Mouse (Mus musculus) hindbrain, embryonic 12.5 days (tissue): Measurements from ENCODE around the gene Uqcc1. TPM values are rescaled to one million over a fixed set of nuclear protein-coding genes. Genes with fewer than 3 reads are reported as not detected.
"Not testable (repeated sequence)": the region's sequence is repeated elsewhere in the genome, so short reads cannot be mapped to it uniquely, and the experiment has no call there.

ENCODE experiments used
- ATAC-seq: fragments of 200-750 bp; cut with Nextera tagmentation; 2 replicates; pipeline ENCODE4 v1.8.0; 2017; ENCODE audit warnings: moderate TSS enrichment; ENCODE audit not compliant: low FRiP score
- H3K27ac ChIP-seq: fragments of 300-500 bp; sonication (generic); 2 replicates; pipeline ENCODE4 v1.5.1; 2016; ENCODE audit warnings: mild to moderate bottlenecking
- H3K27me3 ChIP-seq: fragments of 300-500 bp; sonication (generic); 2 replicates; pipeline ENCODE4 v1.6.1; 2016; ENCODE audit warnings: mild to moderate bottlenecking
- H3K36me3 ChIP-seq: fragments of 300-500 bp; sonication (generic); 2 replicates; pipeline ENCODE4 v1.6.1; 2016; ENCODE audit warnings: mild to moderate bottlenecking
- H3K4me1 ChIP-seq: fragments of 300-500 bp; sonication (generic); 2 replicates; pipeline ENCODE4 v1.6.1; 2016
- H3K4me2 ChIP-seq: fragments of 300-500 bp; sonication (generic); replicated peaks from 2 replicates; pipeline ENCODE4 v1.6.1; 2016; ENCODE audit warnings: mild to moderate bottlenecking
- H3K4me3 ChIP-seq: fragments of 300-500 bp; sonication (generic); 2 replicates; pipeline ENCODE4 v1.5.1; 2016; ENCODE audit warnings: mild to moderate bottlenecking
- H3K9ac ChIP-seq: fragments of 300-500 bp; sonication (generic); 2 replicates; pipeline ENCODE4 v1.6.1; 2016; ENCODE audit warnings: mild to moderate bottlenecking, moderate library complexity
- H3K9me3 ChIP-seq: fragments of 300-500 bp; sonication (generic); replicated peaks from 2 replicates; pipeline ENCODE4 v1.6.1; 2016; ENCODE audit warnings: mild to moderate bottlenecking
- WGBS: fragments of 180-500 bp; shearing (Covaris S2); methylation state at CpG from one replicate; pipeline ENCODE4 v1.1.7; 2016; 5-methylcytosine and 5-hydroxymethylcytosine counted together
- polyA plus RNA-seq: library from polyadenylated mRNA; unstranded; fragments of >200 nt; fragmentation: Nextera tagmentation; extraction: Ambion mirVana; gene quantifications from 2 replicates; pipeline ENCODE4 v1.2.1, GENCODE M21; 2016

Uqcc1 gene
- polyA plus RNA-seq, 1 experiment from 2014 or later, result 65.5 TPM

GRCm38 (mm10) chr2:155946499-155946898 lies 16.4 kb upstream of the Uqcc1 start:
- ATAC-seq, result no peak
- H3K4me3 ChIP-seq, result no peak overlapping the region
- H3K27ac ChIP-seq, result no peak overlapping the region
- H3K9me3 ChIP-seq, result no peaks in the 10 kb centered on the region
- no peak overlapping the region for H3K9ac ChIP-seq
- H3K27me3 ChIP-seq, result 0 out of 2 replicates have a peak, but pooled peaks cover 8% of the 10 kb centered on the region
- H3K4me2 ChIP-seq, result no peak overlapping the region
- H3K4me1 ChIP-seq, result peaks cover 50% of the 10 kb centered on the region
- 7% methylated on average over 4 of the region's 4 CpGs for WGBS
- no peaks in the 10 kb centered on the region for H3K36me3 ChIP-seq

- 0 out of 2 replicates have a peak, but pooled peaks cover 8% of the 10 kb centered on the region for H3K27me3 ChIP-seq
- 0% methylated on average over 7 of the region's 7 CpGs for WGBS
- peaks cover 50% of the 10 kb centered on the region for H3K4me1 ChIP-seq
- ATAC-seq, result no peak
- no peak overlapping the region for H3K4me3 ChIP-seq
- no peak overlapping the region for H3K27ac ChIP-seq
- H3K36me3 ChIP-seq, result no peaks in the 10 kb centered on the region
- no peak overlapping the region for H3K9ac ChIP-seq
- H3K9me3 ChIP-seq, result no peaks in the 10 kb centered on the region
- H3K4me2 ChIP-seq, result no peak overlapping the region
Measured at GRCm38 (mm10) chr2:155946069-155946468, 16.0 kb upstream of the Uqcc1 start.

GRCm38 (mm10) chr2:155945580-155945979 lies 15.5 kb upstream of the Uqcc1 start:
- no peak for ATAC-seq
- Histone ChIP-seq H3K9me3 (no peaks in the 10 kb centered on the region), H3K4me1 (peaks cover 50% of the 10 kb centered on the region), H3K4me3 (no peak overlapping the region), H3K36me3 (no peaks in the 10 kb centered on the region), H3K27ac (no peak overlapping the region), H3K4me2 (no peak overlapping the region), H3K9ac (no peak overlapping the region), H3K27me3 (0 out of 2 replicates have a peak, but pooled peaks cover 8% of the 10 kb centered on the region)
- 72% methylated on average over 5 of the region's 5 CpGs for WGBS

GRCm38 (mm10) chr2:155945124-155945523 lies 15.0 kb upstream of the Uqcc1 start, which contains the start of gene Gdf5:
Gene Gdf5, minus strand, starts transcription at chr2:155945367.
- H3K27ac ChIP-seq, result no peak within 1 kb of the TSS; the same call in 1 of the 2 replicates

GRCm38 (mm10) chr2:155944685-155945084 lies 14.6 kb upstream of the Uqcc1 start:
- peak overlapping the region; percentile 35; the same call in 1 of the 2 replicates for H3K9ac ChIP-seq

More at GRCm38 (mm10) chr2:155945124-155945523, 15.0 kb upstream of the Uqcc1 start, which contains the start of gene Gdf5:
- Histone ChIP-seq H3K4me1 (peaks cover 48% of the 10 kb centered on the region), H3K9ac (peak within 1 kb of the TSS; percentile 35; the same call in 1 of the 2 replicates), H3K9me3 (no peaks in the 10 kb centered on the region), H3K4me3 (no peak within 1 kb of the TSS), H3K36me3 (no peaks in the 10 kb centered on the region), H3K27me3 (0 out of 2 replicates have a peak, but pooled peaks cover 8% of the 10 kb centered on the region), H3K4me2 (peak within 1 kb of the TSS; percentile 32; the same call in 1 of the 2 replicates)
- 51% methylated on average over 13 of the region's 13 CpGs for WGBS
- ATAC-seq, result no peak

GRCm38 (mm10) chr2:155943463-155943862 lies 13.4 kb upstream of the Uqcc1 start:
- no peak overlapping the region; the same call in 1 of the 2 replicates for H3K9ac ChIP-seq
- WGBS, result under 1% methylated on average over 8 of the region's 8 CpGs
- ATAC-seq, result no peak
- no peak overlapping the region for H3K27ac ChIP-seq
- H3K36me3 ChIP-seq, result no peaks in the 10 kb centered on the region
- peaks cover 36% of the 10 kb centered on the region for H3K4me1 ChIP-seq
- 0 out of 2 replicates have a peak, but pooled peaks cover 8% of the 10 kb centered on the region for H3K27me3 ChIP-seq
- 0 out of 2 replicates have a peak overlapping the region, but pooled peaks have one; percentile 11 for H3K4me3 ChIP-seq
- H3K4me2 ChIP-seq, result peak overlapping the region; percentile 32
- no peaks in the 10 kb centered on the region for H3K9me3 ChIP-seq

More at GRCm38 (mm10) chr2:155944685-155945084, 14.6 kb upstream of the Uqcc1 start:
- H3K27me3 ChIP-seq, result 0 out of 2 replicates have a peak, but pooled peaks cover 8% of the 10 kb centered on the region
- H3K27ac ChIP-seq, result no peak overlapping the region; the same call in 1 of the 2 replicates
- ATAC-seq, result no peak
- H3K36me3 ChIP-seq, result no peaks in the 10 kb centered on the region
- H3K4me2 ChIP-seq, result peak overlapping the region; percentile 13; the same call in 1 of the 2 replicates
- peaks cover 43% of the 10 kb centered on the region for H3K4me1 ChIP-seq
- no peak overlapping the region for H3K4me3 ChIP-seq
- 77% methylated on average over 4 of the region's 4 CpGs for WGBS
- H3K9me3 ChIP-seq, result no peaks in the 10 kb centered on the region

- no peak for ATAC-seq
- Histone ChIP-seq H3K27me3 (0 out of 2 replicates have a peak, but pooled peaks cover 8% of the 10 kb centered on the region), H3K4me2 (no peak overlapping the region; the same call in 1 of the 2 replicates), H3K9ac (no peak overlapping the region), H3K9me3 (no peaks in the 10 kb centered on the region), H3K4me3 (no peak overlapping the region), H3K4me1 (peaks cover 34% of the 10 kb centered on the region), H3K27ac (no peak overlapping the region), H3K36me3 (no peaks in the 10 kb centered on the region)
- 88% methylated on average over 40 of the region's 40 CpGs for WGBS
Measured at GRCm38 (mm10) chr2:155941697-155942442, 11.8 kb upstream of the Uqcc1 start.

- WGBS, result 85% methylated on average over 3 of the region's 3 CpGs
- 0 out of 2 replicates have a peak, but pooled peaks cover 8% of the 10 kb centered on the region for H3K27me3 ChIP-seq
Measured at GRCm38 (mm10) chr2:155940681-155941080, 10.6 kb upstream of the Uqcc1 start, which contains the start of gene Gm15557. Gene Gm15557, plus strand, starts transcription at chr2:155940728.

GRCm38 (mm10) chr2:155939897-155940529 lies 9.9 kb upstream of the Uqcc1 start:
- peaks cover 20% of the 10 kb centered on the region for H3K4me1 ChIP-seq
- no peak overlapping the region for H3K4me3 ChIP-seq
- no peaks in the 10 kb centered on the region for H3K36me3 ChIP-seq
- no peak for ATAC-seq
- no peak overlapping the region for H3K9ac ChIP-seq
- no peak overlapping the region for H3K27ac ChIP-seq
- H3K4me2 ChIP-seq, result no peak overlapping the region
- 0 out of 2 replicates have a peak, but pooled peaks cover 8% of the 10 kb centered on the region for H3K27me3 ChIP-seq
- WGBS, result 77% methylated on average over 7 of the region's 7 CpGs
- no peaks in the 10 kb centered on the region for H3K9me3 ChIP-seq

More at GRCm38 (mm10) chr2:155940681-155941080, 10.6 kb upstream of the Uqcc1 start, which contains the start of gene Gm15557:
- Histone ChIP-seq H3K9me3 (no peaks in the 10 kb centered on the region), H3K4me2 (no peak within 1 kb of the TSS), H3K4me1 (peaks cover 22% of the 10 kb centered on the region), H3K4me3 (no peak within 1 kb of the TSS), H3K27ac (no peak within 1 kb of the TSS), H3K36me3 (no peaks in the 10 kb centered on the region), H3K9ac (no peak within 1 kb of the TSS)
- ATAC-seq, result no peak

- Histone ChIP-seq H3K27ac (no peak overlapping the region), H3K9me3 (no peaks in the 10 kb centered on the region), H3K27me3 (0 out of 2 replicates have a peak, but pooled peaks cover 3% of the 10 kb centered on the region), H3K36me3 (peaks cover 3% of the 10 kb centered on the region; the same call in 1 of the 2 replicates), H3K4me3 (peak overlapping the region; percentile 58), H3K4me1 (peaks cover 15% of the 10 kb centered on the region), H3K9ac (no peak overlapping the region), H3K4me2 (peak overlapping the region; percentile 78)
- 78% methylated on average over 7 of the region's 7 CpGs for WGBS
- no peak for ATAC-seq
Measured at GRCm38 (mm10) chr2:155928711-155929345, 1.3 kb downstream of the Uqcc1 start.

GRCm38 (mm10) chr2:155925213-155925612 lies 4.9 kb downstream of the Uqcc1 start:
- not testable (repeated sequence) for H3K27ac ChIP-seq, H3K27me3 ChIP-seq, ATAC-seq, H3K36me3 ChIP-seq, H3K9ac ChIP-seq, H3K4me2 ChIP-seq, H3K4me3 ChIP-seq, H3K9me3 ChIP-seq
- 98% methylated on average over 5 of the region's 6 CpGs for WGBS
- H3K4me1 ChIP-seq, result peaks cover 10% of the 10 kb centered on the region
